Mouse (Mus musculus) heart, postnatal 25 days (tissue): ENCODE data around the gene Des. TPM values are rescaled to one million over a fixed set of nuclear protein-coding genes. Genes with fewer than 3 reads are reported as not detected.

ENCODE experiments used
- DNase-seq: peaks from one replicate; pipeline ENCODE4 v3.0.0; 2022; ENCODE audit warnings: low spot score
- intact Hi-C: fragments of 180-260 bp; cut with DNase I; formaldehyde crosslinking; loops from one replicate; pipeline ENCODE4 v1.15.1; 2025
- total RNA-seq, 2 experiments: library from RNA; stranded (reverse); gene quantifications; 2 replicates each; pipeline ENCODE4 v1.2.3; 2021

The Des gene
- total RNA-seq = 1,000 to 10,000 TPM; 1,261 to 1,294 TPM

DNA sequence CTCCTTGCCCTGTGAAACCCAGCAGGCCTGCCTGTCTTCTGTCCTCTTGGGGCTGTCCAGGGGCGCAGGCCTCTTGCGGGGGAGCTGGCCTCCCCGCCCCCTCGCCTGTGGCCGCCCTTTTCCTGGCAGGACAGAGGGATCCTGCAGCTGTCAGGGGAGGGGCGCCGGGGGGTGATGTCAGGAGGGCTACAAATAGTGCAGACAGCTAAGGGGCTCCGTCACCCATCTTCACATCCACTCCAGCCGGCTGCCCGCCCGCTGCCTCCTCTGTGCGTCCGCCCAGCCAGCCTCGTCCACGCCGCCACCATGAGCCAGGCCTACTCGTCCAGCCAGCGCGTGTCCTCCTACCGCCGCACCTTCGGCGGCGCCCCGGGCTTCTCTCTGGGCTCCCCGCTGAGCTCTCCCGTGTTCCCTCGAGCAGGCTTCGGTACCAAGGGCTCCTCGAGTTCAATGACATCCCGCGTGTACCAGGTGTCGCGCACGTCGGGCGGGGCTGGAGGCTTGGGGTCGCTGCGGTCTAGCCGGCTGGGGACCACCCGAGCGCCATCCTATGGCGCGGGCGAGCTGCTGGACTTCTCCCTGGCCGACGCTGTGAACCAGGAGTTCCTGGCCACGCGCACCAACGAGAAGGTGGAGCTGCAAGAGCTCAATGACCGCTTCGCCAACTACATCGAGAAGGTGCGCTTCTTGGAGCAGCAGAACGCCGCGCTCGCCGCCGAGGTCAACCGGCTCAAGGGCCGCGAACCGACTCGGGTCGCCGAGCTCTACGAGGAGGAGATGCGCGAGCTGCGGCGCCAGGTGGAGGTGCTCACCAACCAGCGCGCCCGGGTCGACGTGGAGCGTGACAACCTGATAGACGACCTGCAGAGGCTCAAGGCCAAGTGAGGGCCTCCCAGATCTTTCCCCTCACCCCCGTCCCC is at the start of gene Des:
Gene Des, plus strand, starts transcription at position 218 of the 920 bp plus-strand sequence.
- peak; percentile 72 for DNase-seq
- intact Hi-C loops = no loop called here

- DNase-seq = no peak
- intact Hi-C loops = no loop called here
Observed at GRCm38 (mm10) chr1:75311694-75312093, 48.4 kb upstream of the Des start.

DNA sequence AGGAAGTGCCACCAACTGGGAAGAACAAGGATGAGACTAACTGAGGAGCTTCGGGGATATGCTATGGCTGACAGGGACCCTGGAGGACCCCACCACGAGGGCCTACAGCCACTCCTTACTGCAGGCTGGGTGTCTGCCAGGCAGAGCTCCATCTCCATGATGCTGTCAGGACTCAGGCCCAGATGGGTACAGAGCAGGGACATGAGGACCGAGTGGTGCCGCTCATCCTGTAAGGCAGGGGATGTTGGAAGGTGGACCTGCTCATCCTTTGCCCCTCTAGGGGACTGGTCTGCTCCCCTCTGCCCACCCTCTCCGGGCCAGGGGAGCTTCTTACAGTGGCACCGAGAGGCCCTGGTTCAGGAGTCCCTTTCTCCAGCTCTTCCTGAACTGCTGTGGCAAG is 45.1 kb upstream of the Des start:
- intact Hi-C loops = loop anchor here (5.0 kb wide), 3 partner anchors 63 to 728 kb away; partner anchors contain the start of genes Bcs1l, Rnf25, Stk36 and Zfp142
- no peak for DNase-seq

DNA sequence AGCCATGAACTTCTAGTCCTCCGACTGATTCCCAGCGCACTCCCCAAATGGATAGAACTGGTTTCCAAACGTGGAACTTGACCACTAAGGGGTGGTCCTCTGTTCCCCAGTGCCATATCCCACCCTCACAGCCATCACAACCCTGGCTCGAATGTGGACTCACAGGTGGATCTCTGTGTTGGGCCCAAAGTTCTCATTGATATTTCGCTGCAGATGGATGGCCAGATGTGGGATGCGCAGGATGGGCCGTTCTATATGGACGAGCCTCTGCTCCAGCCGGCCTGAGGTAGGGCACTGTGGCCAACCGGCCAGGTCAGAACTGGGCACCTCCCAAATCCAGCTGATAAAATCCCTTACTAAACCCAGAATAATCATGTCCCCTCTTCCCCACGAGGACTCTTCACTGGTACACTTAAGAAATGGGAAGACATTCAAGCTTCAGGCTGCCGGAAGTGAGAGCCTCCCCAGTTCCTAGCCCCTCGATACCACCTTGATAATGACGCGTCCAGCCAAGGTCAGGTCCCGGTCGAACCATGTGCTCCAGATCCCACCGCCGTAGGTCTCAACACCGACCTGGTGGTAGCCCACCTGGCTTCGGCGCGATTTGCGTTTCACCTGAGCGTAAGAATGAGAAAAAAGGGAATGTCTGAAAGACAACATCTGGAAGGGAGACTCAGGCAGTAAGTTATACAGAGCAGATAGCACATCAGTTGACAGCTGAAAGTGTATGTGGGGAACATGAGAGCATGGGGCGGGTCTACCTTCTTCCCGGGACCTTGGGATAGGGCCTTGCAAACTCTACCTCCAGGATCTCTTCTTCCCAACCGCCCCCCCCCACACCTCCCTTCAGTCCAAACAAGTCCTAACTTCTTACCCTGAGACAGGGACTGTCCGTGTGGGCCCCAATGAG is 44.4 kb upstream of the Des start:
- DNase-seq = no peak
- intact Hi-C loops = loop anchor here (5.0 kb wide), 3 partner anchors 63 to 728 kb away; partner anchors contain the start of genes Bcs1l, Rnf25, Stk36 and Zfp142

DNA sequence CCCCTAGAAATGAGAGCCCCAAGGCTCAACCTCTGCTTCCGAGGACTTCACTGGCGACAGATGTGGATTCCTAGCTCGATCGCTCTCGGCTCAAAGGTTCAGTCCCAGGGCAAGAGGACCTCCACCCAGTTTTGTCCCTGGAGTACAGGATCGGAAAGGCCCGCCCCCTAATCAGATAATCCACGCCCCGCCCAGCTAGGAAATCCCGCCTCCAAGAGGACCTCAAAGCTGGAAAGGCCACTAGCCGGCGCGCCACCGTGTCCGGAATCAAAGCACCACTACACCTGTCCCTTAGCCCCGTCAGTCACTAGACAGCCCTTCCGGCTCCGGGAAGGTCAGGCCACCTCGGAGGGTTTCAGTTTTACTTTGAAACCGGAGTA is 43.3 kb upstream of the Des start:
- peak; percentile 85 for DNase-seq
- intact Hi-C loops = loop anchor here (5.0 kb wide), 3 partner anchors 65 to 730 kb away; partner anchors contain the start of genes Bcs1l, Rnf25, Stk36 and Zfp142

DNA sequence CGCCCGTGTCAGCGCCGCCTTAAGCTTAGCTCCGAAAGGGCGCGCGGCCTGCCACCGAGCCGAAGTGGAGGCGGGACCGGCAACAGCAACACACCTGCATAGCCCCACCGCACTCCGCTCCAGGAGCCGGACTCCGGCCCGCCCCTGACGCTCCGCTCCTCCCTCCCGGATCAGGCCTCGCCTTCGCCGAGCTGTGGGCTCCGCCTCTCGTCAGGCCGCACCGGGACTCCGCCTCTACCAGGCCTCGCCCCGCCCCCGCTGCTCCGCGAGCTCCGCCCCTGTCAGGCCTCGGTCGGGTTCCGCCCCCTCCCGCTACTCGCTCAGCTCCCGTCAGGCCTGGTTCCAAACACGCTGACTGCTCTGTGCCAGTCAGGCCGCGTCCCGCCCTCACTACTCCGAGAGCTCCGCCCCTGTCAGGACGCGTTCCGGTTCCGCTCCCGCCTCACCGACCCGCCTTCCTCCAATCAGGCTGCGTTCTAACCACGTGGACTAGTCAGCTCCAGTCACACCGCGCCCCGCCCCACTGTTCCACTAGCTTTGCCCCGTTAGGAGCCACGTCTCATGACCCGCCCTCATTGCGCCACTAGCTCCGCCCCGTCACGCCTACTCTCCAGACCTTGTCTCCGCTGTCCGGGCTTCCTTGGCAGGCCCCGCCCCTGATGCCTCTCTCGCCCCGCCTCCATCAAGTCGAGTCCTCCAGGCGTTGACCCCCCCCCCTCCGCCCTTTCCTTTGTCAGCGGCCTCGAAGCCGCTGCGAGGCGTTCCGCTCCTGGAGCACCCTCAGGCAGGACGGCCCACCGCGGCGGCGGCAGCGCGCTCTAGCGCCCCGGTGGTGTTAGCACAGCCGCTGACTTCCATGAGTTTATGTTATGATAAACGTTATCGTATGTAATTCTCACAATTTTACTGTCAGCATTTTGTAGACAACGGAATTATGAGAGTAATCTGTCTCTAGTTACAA is 42.6 kb upstream of the Des start, which contains the start of gene Dnpep:
Gene Dnpep, minus strand, starts transcription at position 750 of the 961 bp plus-strand sequence.
- DNase-seq = peak; percentile 100
- intact Hi-C loops = loop anchor here (5.0 kb wide), 3 partner anchors 65 to 730 kb away; partner anchors contain the start of genes Bcs1l, Rnf25, Stk36 and Zfp142

- intact Hi-C loops = loop anchor here (5.0 kb wide), 3 partner anchors 66 to 731 kb away; partner anchors contain the start of genes Bcs1l, Rnf25, Stk36 and Zfp142
- DNase-seq = no peak
Observed at GRCm38 (mm10) chr1:75318301-75318700, 41.8 kb upstream of the Des start.

- DNase-seq = no peak
- intact Hi-C loops = loop anchor here (5.0 kb wide), 3 partner anchors 66 to 731 kb away; partner anchors contain the start of genes Bcs1l, Rnf25, Stk36 and Zfp142
Observed at GRCm38 (mm10) chr1:75318736-75319135, 41.4 kb upstream of the Des start.

DNA sequence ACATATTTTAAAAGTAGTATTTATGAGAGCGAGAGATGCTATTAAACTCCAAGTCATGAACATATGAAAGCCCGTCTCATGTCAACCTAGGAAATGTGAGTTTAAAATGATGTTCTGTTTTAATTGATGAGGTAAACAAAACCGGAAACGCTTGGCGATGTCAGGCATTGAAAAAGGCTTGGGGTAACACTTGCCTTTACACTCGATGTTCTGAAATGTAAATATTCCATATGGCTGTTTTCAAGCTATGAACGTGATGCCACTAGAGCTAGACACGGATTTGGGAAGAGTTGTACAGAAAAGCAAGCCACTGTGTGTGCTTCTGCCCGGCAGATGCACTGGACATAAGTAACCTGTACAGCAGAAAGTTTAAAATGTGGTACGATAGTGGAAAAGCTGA is 41.0 kb upstream of the Des start:
- DNase-seq = no peak
- intact Hi-C loops = loop anchor here (5.0 kb wide), 3 partner anchors 67 to 732 kb away; partner anchors contain the start of genes Bcs1l, Rnf25, Stk36 and Zfp142

- intact Hi-C loops = no loop called here
- no peak for DNase-seq
Observed at GRCm38 (mm10) chr1:75327461-75327860, 32.7 kb upstream of the Des start.

DNA sequence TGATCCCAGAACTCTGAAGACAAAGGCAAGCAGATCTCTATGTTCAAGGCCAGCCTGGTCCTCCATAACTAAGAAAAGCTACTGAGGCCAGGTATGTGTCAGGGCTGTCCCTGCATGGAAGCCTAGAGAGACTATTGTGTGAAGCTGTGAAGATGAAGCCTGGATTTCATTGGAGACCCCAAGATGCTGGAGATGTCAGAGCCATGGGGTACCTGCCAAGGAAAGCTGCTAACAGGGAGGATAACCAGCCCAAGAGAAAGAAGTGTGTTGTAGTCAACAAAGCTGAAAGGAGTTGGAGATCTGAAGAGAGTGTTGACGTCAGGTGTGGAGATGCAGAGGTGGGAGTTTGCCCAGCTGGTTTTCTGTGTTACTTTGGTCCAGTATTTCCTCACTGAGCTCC is 28.9 kb upstream of the Des start:
- intact Hi-C loops = no loop called here
- DNase-seq = no peak

- intact Hi-C loops = no loop called here
- DNase-seq = no peak
Observed at GRCm38 (mm10) chr1:75336461-75336860, 23.7 kb upstream of the Des start.

DNA sequence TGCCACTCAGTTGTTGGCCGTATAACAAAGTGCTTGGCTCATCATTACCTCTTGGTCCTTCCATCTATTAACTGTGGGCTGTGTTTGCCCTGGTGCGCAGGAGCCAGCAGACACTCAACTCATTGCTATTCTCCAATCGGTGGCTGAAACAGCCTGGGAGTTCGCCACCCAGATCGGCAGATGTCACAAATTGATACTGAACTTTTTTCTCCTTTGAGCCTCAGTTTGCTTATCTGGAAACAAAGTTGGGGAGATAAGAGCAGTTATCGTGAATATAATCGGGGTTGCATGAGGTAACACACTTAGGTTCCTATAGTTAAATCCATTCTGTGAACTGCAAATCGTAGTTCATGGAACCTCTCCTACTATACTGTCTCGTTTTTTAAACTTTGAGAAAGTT is 23.0 kb upstream of the Des start:
- no peak for DNase-seq
- intact Hi-C loops = no loop called here

- DNase-seq = no peak
- intact Hi-C loops = no loop called here
Observed at GRCm38 (mm10) chr1:75338091-75338694, 21.9 kb upstream of the Des start.

DNA sequence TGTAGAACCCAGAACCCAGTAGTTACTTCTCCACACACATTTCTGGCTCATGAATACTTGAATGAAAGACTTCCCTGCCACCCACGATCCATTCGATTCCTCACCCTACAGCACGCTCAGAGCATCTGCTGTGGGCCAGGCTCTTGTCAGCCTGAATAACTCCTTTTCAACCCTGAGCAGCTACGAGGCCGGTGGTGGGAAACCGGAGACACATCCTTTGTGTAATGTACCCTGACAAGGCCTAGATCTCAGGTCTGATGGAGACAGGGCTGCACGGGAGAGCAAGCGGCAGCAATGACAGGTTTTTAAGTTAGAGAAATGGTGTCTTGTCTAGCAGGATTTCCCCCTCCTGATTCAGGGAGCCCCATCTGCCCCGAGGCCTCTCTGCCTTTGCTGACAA is 20.8 kb upstream of the Des start:
- intact Hi-C loops = no loop called here
- DNase-seq = no peak

DNA sequence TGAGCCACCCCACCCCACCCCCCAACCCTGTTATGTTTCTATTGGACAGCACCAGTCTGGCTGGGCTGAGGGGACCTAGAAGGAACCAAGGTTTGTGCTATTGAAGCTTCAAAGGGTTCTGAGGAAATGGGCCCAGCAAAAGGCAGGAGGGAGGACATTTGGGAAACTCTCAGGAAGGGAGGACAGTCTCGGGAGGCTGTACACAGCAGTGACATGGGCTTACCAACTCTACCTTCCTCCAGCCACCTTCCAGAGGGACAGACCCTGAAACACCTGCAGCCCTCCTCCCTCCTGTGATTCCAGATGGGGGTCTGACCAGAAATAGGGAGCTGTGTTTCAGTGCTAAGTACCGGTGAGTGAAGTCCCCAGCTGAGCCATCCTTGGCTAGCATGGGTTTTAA is 19.6 kb upstream of the Des start:
- intact Hi-C loops = loop anchor here (5.0 kb wide), 2 partner anchors 107 to 252 kb away; no protein-coding TSS in a partner anchor
- DNase-seq = no peak

- DNase-seq = no peak
- intact Hi-C loops = loop anchor here (1.0 to 5.0 kb wide), 4 partner anchors 30 to 249 kb away; no protein-coding TSS in a partner anchor
Observed at GRCm38 (mm10) chr1:75342874-75343416, 17.2 kb upstream of the Des start.
